Mouse (Mus musculus): ENCODE measurements around the gene Lce1j. TPM values are rescaled to one million over a fixed set of nuclear protein-coding genes. Genes with fewer than 3 reads are reported as not detected.
"Not testable (repeated sequence)": the region's sequence is repeated elsewhere in the genome, so short reads cannot be mapped to it uniquely, and the experiment has no call there.

Gene Lce1j
- total RNA-seq (2022): not detected

DNA sequence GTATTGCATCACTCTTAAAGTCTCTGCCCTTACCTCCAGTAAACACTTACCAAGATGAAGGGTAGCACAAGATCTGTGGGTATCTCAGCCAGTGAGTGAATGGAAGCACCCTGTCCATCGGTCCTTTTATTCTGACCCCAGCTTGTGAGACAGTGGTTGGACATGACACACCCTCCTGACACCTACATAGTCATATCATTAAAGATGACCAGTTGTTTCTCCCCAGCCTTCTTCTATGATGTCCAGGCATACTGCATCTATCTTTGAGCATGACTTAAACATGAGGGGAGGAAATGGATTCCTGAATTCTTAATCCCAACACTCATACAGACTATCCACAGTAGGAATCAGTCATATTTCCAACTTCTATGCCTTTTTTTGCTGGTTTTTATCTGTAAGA is at the start of gene Lce1j:
TSS of gene Lce1j (minus strand) at position 101 of the 400 bp plus-strand sequence.
- DNase-seq (ENCODE audit: low spot score in 2 of 2): no peak

- no peak for DNase-seq (ENCODE audit: low spot score in 2 of 2)
These were observed 36.8 kb upstream of the Lce1j start, which contains the start of gene Kprp for GRCm38 (mm10) chr3:92827108-92827507. Gene Kprp, minus strand, starts transcription at chr3:92827247.

GRCm38 (mm10) chr3:92825808-92826207 is 35.5 kb upstream of the Lce1j start:
- DNase-seq (ENCODE audit: low spot score in 2 of 2): no peak

DNA sequence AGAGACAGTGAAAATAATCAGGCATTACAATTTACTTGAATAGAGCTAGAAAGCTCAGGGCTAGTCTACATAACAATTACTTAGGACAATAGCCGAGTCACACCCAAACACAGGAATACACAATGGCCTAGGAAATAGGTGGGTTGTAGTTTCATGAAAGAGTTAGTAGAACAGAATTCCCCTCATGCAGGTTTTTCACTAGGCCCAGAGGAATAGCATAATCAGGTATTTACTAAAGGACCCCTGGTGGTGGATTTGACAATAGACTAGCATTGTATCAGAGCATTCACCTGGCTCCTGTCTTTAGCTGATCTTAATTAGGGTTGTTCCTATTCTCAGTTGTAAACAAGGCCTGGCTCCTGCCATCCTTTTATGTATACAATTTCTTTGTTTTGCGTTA is 25.7 kb upstream of the Lce1j start:
- not testable (repeated sequence) for DNase-seq (ENCODE audit: low spot score in 2 of 2)

- no peak for DNase-seq (ENCODE audit: low spot score in 2 of 2)
These were observed 25.3 kb upstream of the Lce1j start for GRCm38 (mm10) chr3:92815581-92815980.

- DNase-seq (ENCODE audit: low spot score in 2 of 2): no peak
These were observed 17.5 kb upstream of the Lce1j start, which contains the start of gene Lce1k for GRCm38 (mm10) chr3:92807791-92808190. Gene Lce1k, minus strand, starts transcription at chr3:92807891.

DNA sequence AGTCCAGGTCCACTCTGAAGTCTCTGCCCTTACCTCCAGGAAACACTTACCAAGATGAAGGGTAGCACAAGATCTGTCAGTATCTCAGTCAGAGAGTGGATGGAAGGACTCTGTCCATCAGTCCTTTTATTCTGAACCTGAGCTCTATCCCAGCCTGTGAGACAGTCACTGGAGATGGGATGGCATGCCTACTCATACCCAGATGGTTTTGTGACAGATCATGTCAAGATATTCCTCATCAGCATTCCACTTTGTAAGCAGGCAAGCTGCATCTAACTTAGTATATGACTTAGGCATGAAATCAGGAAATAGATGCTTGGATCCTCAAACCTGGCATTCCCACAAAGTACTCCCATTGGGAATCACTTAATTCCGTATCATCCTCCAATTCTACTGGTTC is 11.5 kb downstream of the Lce1j start, which contains the start of gene Lce1i:
TSS of gene Lce1i (minus strand) at position 101 of the 400 bp plus-strand sequence.
- DNase-seq (ENCODE audit: low spot score in 2 of 2): no peak

DNA sequence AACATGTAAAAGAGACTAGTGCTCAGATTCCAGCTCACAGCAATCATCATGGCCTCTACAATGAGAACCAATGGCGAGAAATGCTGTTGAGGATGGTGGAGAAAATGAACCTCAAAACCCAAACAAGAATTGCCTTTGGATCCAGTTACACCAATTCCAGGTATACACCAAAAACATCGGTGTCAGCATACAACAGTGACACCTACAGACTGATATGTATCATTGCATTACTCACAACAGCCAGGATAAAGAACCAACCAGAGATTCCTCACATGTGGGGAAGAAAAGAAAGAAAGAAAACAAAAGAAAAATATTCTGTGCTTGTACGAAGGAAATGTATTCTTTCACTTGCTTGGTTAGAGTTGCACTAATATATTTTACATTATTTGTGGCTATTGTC is 18.7 kb downstream of the Lce1j start:
- no peak for DNase-seq (ENCODE audit: low spot score in 2 of 2)

- no peak for DNase-seq (ENCODE audit: low spot score in 2 of 2)
These were observed 25.3 kb downstream of the Lce1j start, which contains the start of gene Lce1h for GRCm38 (mm10) chr3:92764965-92765364. Gene Lce1h, minus strand, starts transcription at chr3:92765065.

- no peak for DNase-seq (ENCODE audit: low spot score in 2 of 2)
These were observed 37.1 kb downstream of the Lce1j start for GRCm38 (mm10) chr3:92753197-92753596.

DNA sequence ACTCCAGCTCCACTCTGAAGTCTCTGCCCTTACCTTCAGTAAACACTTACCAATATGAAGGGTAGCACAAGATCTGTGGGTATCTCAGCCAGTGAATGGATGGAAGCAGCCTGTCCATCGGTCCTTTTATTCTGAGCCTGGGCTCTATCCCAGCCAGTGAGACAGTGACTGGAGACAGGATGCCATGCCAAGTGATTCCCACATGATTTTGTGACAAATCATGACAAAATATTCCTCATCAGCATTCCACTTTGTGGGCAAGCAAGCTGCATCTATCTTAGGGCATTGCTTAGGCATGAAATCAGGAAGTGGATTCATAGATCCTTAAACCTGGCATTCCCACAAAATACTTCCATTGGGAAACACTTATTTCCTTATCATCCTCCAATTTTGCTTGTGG is 38.1 kb downstream of the Lce1j start, which contains the start of gene Lce1g:
TSS of gene Lce1g (minus strand) at position 101 of the 400 bp plus-strand sequence.
- DNase-seq (ENCODE audit: low spot score in 2 of 2): no peak

- no peak for DNase-seq (ENCODE audit: low spot score in 2 of 2)
These were observed 51.3 kb downstream of the Lce1j start, which contains the start of gene Gm38119 for GRCm38 (mm10) chr3:92738996-92739395. Gene Gm38119, minus strand, starts transcription at chr3:92739096.

Other genes starting within 250 kb of the Lce1j start
- gene Ivl, start 216.8 kb downstream of the Lce1j start, total RNA-seq (2022): not detected
- gene Smcp, start 201.5 kb downstream of the Lce1j start, total RNA-seq (2022): not detected
- not detected for gene 2210017I01Rik, start 183.0 kb downstream of the Lce1j start, total RNA-seq (2022)
- not detected for gene Lce6a, start 168.9 kb downstream of the Lce1j start, total RNA-seq (2022)
- gene Lce1a1, start 142.2 kb downstream of the Lce1j start, total RNA-seq (2022): not detected
- gene Lce1b, start 133.6 kb downstream of the Lce1j start, total RNA-seq (2022): not detected
- gene Lce1a2, start 120.2 kb downstream of the Lce1j start, total RNA-seq (2022): not detected
- not detected for gene Lce1c, start 111.3 kb downstream of the Lce1j start, total RNA-seq (2022)
- gene Lce1d, start 103.3 kb downstream of the Lce1j start, total RNA-seq (2022): not detected
- gene Lce1e, start 81.4 kb downstream of the Lce1j start, total RNA-seq (2022): not detected
- not detected for gene Lce1f, start 70.2 kb downstream of the Lce1j start, total RNA-seq (2022)
- gene Gm38119, start 51.4 kb downstream of the Lce1j start, total RNA-seq (2022): not detected
- not detected for gene Lce1g, start 38.2 kb downstream of the Lce1j start, total RNA-seq (2022)
- not detected for gene Lce1h, start 25.4 kb downstream of the Lce1j start, total RNA-seq (2022)
- gene Lce1i, start 11.6 kb downstream of the Lce1j start, total RNA-seq (2022): not detected
- not detected for gene Lce1k, start 17.4 kb upstream of the Lce1j start, total RNA-seq (2022)
- not detected for gene Kprp, start 36.7 kb upstream of the Lce1j start, total RNA-seq (2022)
- gene Lce1l, start 60.8 kb upstream of the Lce1j start, total RNA-seq (2022): not detected
- gene 2310050C09Rik, start 79.7 kb upstream of the Lce1j start, total RNA-seq (2022): not detected
- not detected for gene Lce3a, start 135.7 kb upstream of the Lce1j start, total RNA-seq (2022)
- not detected for gene Lce3b, start 142.5 kb upstream of the Lce1j start, total RNA-seq (2022)
- gene Lce3c, start 154.0 kb upstream of the Lce1j start, total RNA-seq (2022): not detected
- not detected for gene Lce3d, start 166.9 kb upstream of the Lce1j start, total RNA-seq (2022)
- gene Lce3e, start 176.5 kb upstream of the Lce1j start, total RNA-seq (2022): not detected
- not detected for gene Lce3f, start 201.7 kb upstream of the Lce1j start, total RNA-seq (2022)
- gene Crct1, start 225.2 kb upstream of the Lce1j start, total RNA-seq (2022): not detected
- not detected for gene Lce1m, start 228.5 kb upstream of the Lce1j start, total RNA-seq (2022)